Mouse (Mus musculus) limb, embryonic 14.5 days (tissue): Measurements from ENCODE around the gene Ptgir. TPM values are rescaled to one million over a fixed set of nuclear protein-coding genes. Genes with fewer than 3 reads are reported as not detected.

Experiments
- ATAC-seq: fragments of 200-750 bp; cut with Nextera tagmentation; 2 replicates; pipeline ENCODE4 v1.8.0; 2017; ENCODE audit warnings: low read depth, moderate number of reproducible peaks, moderate TSS enrichment; ENCODE audit not compliant: low FRiP score
- DNase-seq: peaks from one replicate; pipeline ENCODE4 v3.0.0-alpha.2; 2015; ENCODE audit warnings: low spot score
- H3K27ac ChIP-seq: fragments of 300-500 bp; sonication (generic); replicated peaks from 2 replicates; pipeline ENCODE4 v1.5.1; 2014; ENCODE audit warnings: low read depth, mild to moderate bottlenecking, low read length, moderate library complexity, mixed read lengths
- H3K27me3 ChIP-seq: fragments of 300-500 bp; sonication (generic); 2 replicates; pipeline ENCODE4 v1.6.1; 2014; ENCODE audit warnings: low read length, mixed read lengths; ENCODE audit not compliant: control insufficient read depth, insufficient read depth
- H3K36me3 ChIP-seq: fragments of 300-500 bp; sonication (generic); 2 replicates; pipeline ENCODE4 v1.6.1; 2014; ENCODE audit warnings: mild to moderate bottlenecking, low read length, moderate library complexity, mixed read lengths; ENCODE audit not compliant: control insufficient read depth, insufficient read depth
- H3K4me1 ChIP-seq: fragments of 300-500 bp; sonication (generic); 2 replicates; pipeline ENCODE4 v1.6.1; 2014; ENCODE audit warnings: antibody characterized with exemption, low read length, mixed read lengths; ENCODE audit not compliant: control insufficient read depth, insufficient read depth
- H3K4me2 ChIP-seq: fragments of 300-500 bp; sonication (generic); replicated peaks from 2 replicates; pipeline ENCODE4 v1.6.1; 2014; ENCODE audit warnings: low read depth, mild to moderate bottlenecking, low read length, moderate library complexity; ENCODE audit not compliant: severe bottlenecking
- H3K4me3 ChIP-seq: fragments of 300-500 bp; sonication (generic); replicated peaks from 2 replicates; pipeline ENCODE4 v1.5.1; 2014; ENCODE audit warnings: low read length
- H3K9ac ChIP-seq: fragments of 300-500 bp; sonication (generic); 2 replicates; pipeline ENCODE4 v1.6.1; 2014; ENCODE audit warnings: mild to moderate bottlenecking, low read depth, low read length, moderate library complexity; ENCODE audit not compliant: severe bottlenecking
- H3K9me3 ChIP-seq: fragments of 300-500 bp; sonication (generic); 2 replicates; pipeline ENCODE4 v1.6.1; 2016; ENCODE audit warnings: low read length; ENCODE audit not compliant: control insufficient read depth
- POLR2A ChIP-seq: fragments of 200-500 bp; IDR thresholded peaks from 2 replicates; pipeline ENCODE4 v1.8.0; 2012; ENCODE audit warnings: inconsistent platforms, mild to moderate bottlenecking, moderate library complexity, borderline replicate concordance; ENCODE audit not compliant: insufficient read depth, insufficient read length; ENCODE audit errors: extremely low read depth
- WGBS: fragments of 180-500 bp; shearing (Covaris S2); extraction: QIAGEN DNeasy Blood & Tissue Kit; methylation state at CpG from one replicate; pipeline ENCODE4 v1.1.7; 2014; 5-methylcytosine and 5-hydroxymethylcytosine counted together
- polyA plus RNA-seq, 2 experiments: library from polyadenylated mRNA; depleted of rRNA in 1 of 2; stranded (reverse) in 1 of 2; unstranded in 1 of 2; fragments of >200 nt; fragmentation: Nextera tagmentation in 1 of 2; extraction: Ambion mirVana in 1 of 2; gene quantifications; 2 replicates each; pipeline versions ENCODE4 v1.2.1 to v1.2.3; 2012 to 2014

Gene Ptgir
- polyA plus RNA-seq, 2 experiments, result 2.3 to 3.6 TPM

- no peaks in the 10 kb centered on the region for H3K9me3 ChIP-seq
- peak overlapping the region; percentile 50 for H3K4me2 ChIP-seq
- no peak for TF ChIP-seq POLR2A
- H3K27me3 ChIP-seq, result no peaks in the 10 kb centered on the region
- DNase-seq, result peak; percentile 82
- ATAC-seq, result peak; percentile 13
- WGBS, result 2% methylated on average over 20 of the region's 24 CpGs
- peak overlapping the region; percentile 25 for H3K4me3 ChIP-seq
- no peak overlapping the region for H3K9ac ChIP-seq
- no peak overlapping the region for H3K27ac ChIP-seq
- peaks cover 34% of the 10 kb centered on the region for H3K4me1 ChIP-seq
- no peaks in the 10 kb centered on the region for H3K36me3 ChIP-seq
These were observed 11.3 kb upstream of the Ptgir start for GRCm38 (mm10) chr7:16895000-16895399.

- TF ChIP-seq POLR2A, result no peak
- H3K9ac ChIP-seq, result no peak overlapping the region
- H3K4me2 ChIP-seq, result peak overlapping the region; percentile 50
- H3K4me1 ChIP-seq, result peaks cover 35% of the 10 kb centered on the region
- 33% methylated on average over 10 of the region's 10 CpGs for WGBS
- H3K27ac ChIP-seq, result no peak overlapping the region
- ATAC-seq (no peak), DNase-seq (no peak)
- H3K36me3 ChIP-seq, result no peaks in the 10 kb centered on the region
- no peaks in the 10 kb centered on the region for H3K27me3 ChIP-seq
- no peaks in the 10 kb centered on the region for H3K9me3 ChIP-seq
- peak overlapping the region; percentile 25 for H3K4me3 ChIP-seq
These were observed 10.8 kb upstream of the Ptgir start for GRCm38 (mm10) chr7:16895511-16895910.

- no peak overlapping the region for H3K4me3 ChIP-seq
- no peaks in the 10 kb centered on the region for H3K9me3 ChIP-seq
- peak overlapping the region; percentile 25; the same call in 1 of the 2 replicates for H3K9ac ChIP-seq
- no peaks in the 10 kb centered on the region for H3K36me3 ChIP-seq
- 21% methylated on average over 5 of the region's 5 CpGs for WGBS
- H3K27ac ChIP-seq, result no peak overlapping the region
- ATAC-seq (no peak), DNase-seq (no peak)
- TF ChIP-seq POLR2A, result no peak
- H3K4me1 ChIP-seq, result peaks cover 21% of the 10 kb centered on the region
- H3K27me3 ChIP-seq, result no peaks in the 10 kb centered on the region
- no peak overlapping the region for H3K4me2 ChIP-seq
These were observed 5.8 kb upstream of the Ptgir start for GRCm38 (mm10) chr7:16900526-16900925.

GRCm38 (mm10) chr7:16903439-16903955 is 2.8 kb upstream of the Ptgir start:
- ATAC-seq, result no peak
- Histone ChIP-seq H3K9me3 (no peaks in the 10 kb centered on the region), H3K36me3 (no peaks in the 10 kb centered on the region), H3K4me1 (peaks cover 30% of the 10 kb centered on the region), H3K4me2 (no peak overlapping the region), H3K4me3 (no peak overlapping the region), H3K27me3 (no peaks in the 10 kb centered on the region), H3K27ac (no peak overlapping the region), H3K9ac (no peak overlapping the region)
- TF ChIP-seq POLR2A, result no peak
- DNase-seq, result no peak
- WGBS, result 71% methylated on average over 2 of the region's 2 CpGs

GRCm38 (mm10) chr7:16904120-16904675 is 2.1 kb upstream of the Ptgir start:
- no peak overlapping the region for H3K4me2 ChIP-seq
- H3K27me3 ChIP-seq, result no peaks in the 10 kb centered on the region
- no peak for TF ChIP-seq POLR2A
- DNase-seq, result no peak
- no peak overlapping the region for H3K4me3 ChIP-seq
- H3K27ac ChIP-seq, result no peak overlapping the region
- no peaks in the 10 kb centered on the region for H3K36me3 ChIP-seq
- WGBS, result 43% methylated on average over 8 of the region's 10 CpGs
- H3K4me1 ChIP-seq, result peaks cover 30% of the 10 kb centered on the region
- no peak overlapping the region for H3K9ac ChIP-seq
- ATAC-seq, result no peak
- no peaks in the 10 kb centered on the region for H3K9me3 ChIP-seq
